Mouse (Mus musculus): ENCODE measurements at regions not wholly inside any gene's neighbourhood (a gene's known extent, or its start where the extent isn't known, plus 50 kb on each side); places are given as distances from the start of the nearest gene placed in this dataset.

GRCm38 (mm10) chr5:45062567-45062966, 263.1 kb upstream of the Ldb2 start:
- TF ChIP-seq CTCF (IDR thresholded peaks at IDR 0.05; ENCODE audit: insufficient read depth, low read length) (no peak), POLR2A (IDR thresholded peaks at IDR 0.05; ENCODE audit: borderline replicate concordance, extremely low read depth, low read depth, low read length) (no peak)

All from lung, adult 2 months (tissue).